Mouse (Mus musculus) kidney, postnatal 0 days (tissue): ENCODE data around the gene Ddx31. TPM values are rescaled to one million over a fixed set of nuclear protein-coding genes. Genes with fewer than 3 reads are reported as not detected.

Source experiments
- ATAC-seq: fragments of 200-750 bp; cut with Nextera tagmentation; replicated peaks from 2 replicates; pipeline ENCODE4 v1.8.0; 2017; ENCODE audit warnings: low read depth, moderate number of reproducible peaks, moderate TSS enrichment, moderate library complexity; ENCODE audit not compliant: low FRiP score
- DNase-seq: peaks from one replicate; pipeline ENCODE4 v3.0.0-alpha.2; 2016; ENCODE audit warnings: low spot score
- H3K27ac ChIP-seq: fragments of 300-500 bp; sonication (generic); 2 replicates; pipeline ENCODE4 v1.5.1; 2014; ENCODE audit warnings: mild to moderate bottlenecking
- H3K27me3 ChIP-seq: fragments of 300-500 bp; sonication (generic); 2 replicates; pipeline ENCODE4 v1.6.1; 2014; ENCODE audit warnings: low read length, mixed read lengths; ENCODE audit not compliant: insufficient read depth
- H3K36me3 ChIP-seq: fragments of 300-500 bp; sonication (generic); 2 replicates; pipeline ENCODE4 v1.6.1; 2014; ENCODE audit warnings: low read length, mixed read lengths; ENCODE audit not compliant: insufficient read depth
- H3K4me1 ChIP-seq: fragments of 300-500 bp; sonication (generic); replicated peaks from 2 replicates; pipeline ENCODE4 v1.6.1; 2014; ENCODE audit warnings: antibody characterized with exemption, low read length, mixed read lengths; ENCODE audit not compliant: insufficient read depth
- H3K4me2 ChIP-seq: fragments of 300-500 bp; sonication (generic); 2 replicates; pipeline ENCODE4 v1.6.1; 2014; ENCODE audit warnings: mild to moderate bottlenecking, low read length, moderate library complexity, mixed read lengths
- H3K4me3 ChIP-seq: fragments of 300-500 bp; sonication (generic); replicated peaks from 2 replicates; pipeline ENCODE4 v1.5.1; 2014; ENCODE audit warnings: low read depth, low read length
- H3K9ac ChIP-seq: fragments of 300-500 bp; sonication (generic); 2 replicates; pipeline ENCODE4 v1.6.1; 2014; ENCODE audit warnings: low read depth, low read length
- H3K9me3 ChIP-seq: fragments of 300-500 bp; sonication (generic); replicated peaks from 2 replicates; pipeline ENCODE4 v1.6.1; 2016; ENCODE audit warnings: low read length, inconsistent platforms, mixed read lengths
- CTCF ChIP-seq: IDR thresholded peaks from 2 replicates; pipeline ENCODE4 v1.5.1; 2016; ENCODE audit warnings: antibody characterized with exemption, low read depth, mild to moderate bottlenecking, moderate library complexity
- WGBS: fragments of 180-500 bp; shearing (Covaris S2); extraction: QIAGEN DNeasy Blood & Tissue Kit; methylation state at CpG from one replicate; pipeline ENCODE4 v1.1.7; 2014; 5-methylcytosine and 5-hydroxymethylcytosine counted together
- polyA plus RNA-seq: library from polyadenylated mRNA; unstranded; fragments of >200 nt; fragmentation: Nextera tagmentation; extraction: Ambion mirVana; gene quantifications from 2 replicates; pipeline ENCODE4 v1.2.1, GENCODE M21; 2015

Ddx31 gene
- polyA plus RNA-seq, 1 experiment from 2014 or later: 8.7 TPM

GRCm38 (mm10) chr2:28954595-28954994, 114.4 kb downstream of the Ddx31 start:
- no peak overlapping the region for H3K4me3 ChIP-seq
- ATAC-seq: no peak
- no peaks in the 10 kb centered on the region for H3K4me1 ChIP-seq
- peaks cover 13% of the 10 kb centered on the region for H3K27me3 ChIP-seq
- no peaks in the 10 kb centered on the region for H3K36me3 ChIP-seq
- no peak overlapping the region for H3K9ac ChIP-seq
- no peak overlapping the region for H3K27ac ChIP-seq
- TF ChIP-seq CTCF: no peak
- no peak overlapping the region for H3K4me2 ChIP-seq
- 67% methylated on average over 9 of the region's 9 CpGs for WGBS
- DNase-seq: no peak
- no peaks in the 10 kb centered on the region for H3K9me3 ChIP-seq

Other genes with a start within 250 kb of the Ddx31 start
- gene Gfi1b, start 218.4 kb upstream of the Ddx31 start, polyA plus RNA-seq: 0.09 TPM in 1 of 2 replicates, not detected in the other
- gene Tsc1, start 199.2 kb upstream of the Ddx31 start, polyA plus RNA-seq: 9.5 and 10.6 TPM in 2 replicates
- 2.0 and 2.5 TPM in 2 replicates for gene Spaca9, start 140.7 kb upstream of the Ddx31 start, polyA plus RNA-seq
- gene Ak8, start 140.2 kb upstream of the Ddx31 start, polyA plus RNA-seq: 1.2 and 1.3 TPM in 2 replicates
- 9.3 and 9.9 TPM in 2 replicates for gene Gtf3c4, start within 50 bp of the Ddx31 start, polyA plus RNA-seq
- not detected in 2 replicates for gene Barhl1, start 76.3 kb downstream of the Ddx31 start, polyA plus RNA-seq
- 0.14 and 0.36 TPM in 2 replicates for gene Cfap77, start 214.7 kb downstream of the Ddx31 start, polyA plus RNA-seq
- gene Ttf1, start 219.9 kb downstream of the Ddx31 start, polyA plus RNA-seq: 6.6 and 7.0 TPM in 2 replicates